Mouse (Mus musculus) heart, adult 9 months (tissue): ENCODE data around the gene Stk4.

ENCODE experiments used
- DNase-seq, 2 experiments: peaks; one replicate each; pipeline ENCODE4 v3.0.0; 2022; ENCODE audit warnings: low spot score in 2 of 2

Stk4 gene

GRCm38 (mm10) chr2:164079488-164079887 lies 9.4 kb downstream of the Stk4 start:
- DNase-seq = no peak

- DNase-seq = no peak
Observed at GRCm38 (mm10) chr2:164081577-164081976, 11.5 kb downstream of the Stk4 start.

DNA sequence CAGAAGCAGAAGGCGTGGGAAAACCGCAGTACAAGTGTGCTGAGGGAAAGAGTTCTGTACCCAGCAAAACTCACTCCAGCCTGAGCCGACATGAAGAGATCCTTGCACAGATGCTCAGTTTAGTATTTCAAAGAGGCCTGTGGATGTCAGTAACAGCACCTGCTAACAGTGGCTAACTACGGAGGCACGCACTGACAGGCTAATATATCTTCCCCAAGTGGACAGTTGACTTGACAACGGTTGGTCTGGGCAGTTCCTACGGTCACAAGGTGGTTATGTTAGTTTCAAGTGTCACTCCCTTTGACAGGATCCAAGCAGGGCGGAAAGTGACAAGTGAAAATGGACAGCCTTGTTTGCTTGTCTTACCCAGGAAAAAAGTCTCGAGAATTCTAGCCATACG lies 12.1 kb downstream of the Stk4 start:
- DNase-seq = no peak

DNA sequence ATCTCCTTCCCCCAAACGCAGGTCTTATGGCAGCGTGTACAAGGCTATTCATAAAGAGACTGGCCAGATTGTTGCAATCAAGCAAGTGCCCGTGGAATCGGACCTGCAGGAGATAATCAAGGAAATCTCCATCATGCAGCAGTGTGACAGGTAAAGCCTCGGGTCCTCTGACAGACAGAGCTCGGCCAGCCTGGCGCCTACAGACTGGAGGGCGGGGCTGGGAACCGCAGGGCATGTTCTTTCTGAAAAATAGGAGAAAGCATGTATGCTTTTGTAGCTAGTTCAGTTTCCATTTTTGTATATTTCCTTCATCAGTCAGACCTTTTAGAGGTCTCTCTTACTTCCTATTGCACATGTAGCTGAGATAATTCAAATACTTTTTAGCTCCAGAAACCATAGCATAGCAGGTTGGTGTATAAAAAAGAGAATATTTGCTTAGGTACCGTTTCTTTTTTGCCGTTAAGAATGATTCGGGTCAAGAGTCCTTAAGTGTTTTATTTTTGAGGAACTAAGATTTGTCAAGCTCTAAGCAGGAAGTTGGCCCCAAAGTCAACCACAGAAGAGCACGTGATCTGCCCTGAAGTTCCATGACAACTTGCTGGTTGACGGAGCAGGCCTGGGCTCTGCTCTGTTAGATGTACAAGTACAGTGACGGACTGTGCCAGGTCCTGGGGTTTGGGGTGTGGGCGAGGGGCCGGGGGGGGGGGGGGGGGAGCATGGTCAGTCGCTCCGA lies 13.7 kb downstream of the Stk4 start:
- peak in 1 of 2 experiments; percentile 45 for DNase-seq

DNA sequence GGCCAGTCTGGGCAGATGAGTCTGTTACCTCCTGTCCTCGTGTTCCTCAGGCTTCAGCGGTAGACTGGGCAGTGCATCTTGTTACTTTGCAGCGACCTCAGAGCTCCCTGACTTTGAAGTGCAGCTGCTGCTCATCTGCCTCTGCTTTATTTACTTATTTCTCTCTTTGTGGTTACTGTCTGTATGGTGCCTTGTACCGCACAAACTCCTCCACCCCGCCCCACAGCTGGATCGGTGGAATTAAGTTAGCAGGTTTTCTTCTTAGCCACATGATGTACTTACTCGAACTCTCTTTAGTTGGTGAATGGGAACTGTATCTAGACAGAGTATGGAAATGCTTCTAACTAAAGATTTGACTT lies 14.2 kb downstream of the Stk4 start:
- DNase-seq = no peak

DNA sequence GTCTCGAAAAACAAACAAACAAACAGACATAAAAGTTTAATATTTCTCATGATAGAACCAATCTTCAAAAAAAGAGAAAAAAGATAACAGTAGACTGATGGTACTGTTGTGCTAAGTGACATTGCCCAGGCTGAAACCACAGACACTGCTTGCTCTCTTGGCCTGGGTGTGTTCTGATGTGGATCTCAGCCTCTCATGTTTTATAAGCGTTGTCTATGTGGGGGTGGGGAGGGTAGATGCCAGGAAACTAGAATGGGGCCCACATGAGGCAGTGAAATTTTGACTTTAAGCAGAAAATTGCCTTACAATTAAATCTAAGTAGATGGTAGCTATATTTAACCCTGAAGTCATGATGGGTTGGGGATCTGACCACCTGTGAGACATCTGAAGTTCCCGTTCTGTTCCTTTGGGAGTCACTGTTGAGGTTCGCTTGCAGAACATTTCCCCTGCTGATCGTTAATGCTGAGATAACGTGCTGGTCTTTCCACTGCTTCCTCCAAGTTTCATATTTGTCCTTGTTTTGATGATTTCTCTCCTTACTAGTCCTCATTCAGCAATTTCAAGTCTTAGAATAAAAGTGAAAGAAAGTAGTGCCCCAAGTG lies 17.4 kb downstream of the Stk4 start:
- no peak for DNase-seq

GRCm38 (mm10) chr2:164089508-164089907 lies 19.4 kb downstream of the Stk4 start:
- no peak for DNase-seq

DNA sequence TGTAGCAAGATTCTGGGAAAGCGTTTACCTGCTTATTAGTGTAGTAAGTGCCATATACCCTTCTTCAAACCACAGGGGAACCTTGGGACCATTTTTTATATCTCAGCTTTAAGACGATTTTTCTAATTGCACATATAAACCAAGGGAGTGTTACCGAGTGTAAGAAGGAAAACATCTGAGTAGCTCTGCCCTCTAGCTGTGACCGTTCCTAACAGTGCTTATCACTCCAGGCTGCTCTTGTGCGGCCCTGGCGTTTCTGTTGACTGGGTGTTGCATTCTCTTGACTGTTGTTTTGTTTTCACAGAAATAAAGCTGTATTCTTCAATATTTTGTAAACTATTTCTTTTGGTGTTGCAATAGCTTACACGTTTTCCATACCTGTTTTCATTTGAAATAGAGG lies 24.0 kb downstream of the Stk4 start:
- no peak for DNase-seq

DNA sequence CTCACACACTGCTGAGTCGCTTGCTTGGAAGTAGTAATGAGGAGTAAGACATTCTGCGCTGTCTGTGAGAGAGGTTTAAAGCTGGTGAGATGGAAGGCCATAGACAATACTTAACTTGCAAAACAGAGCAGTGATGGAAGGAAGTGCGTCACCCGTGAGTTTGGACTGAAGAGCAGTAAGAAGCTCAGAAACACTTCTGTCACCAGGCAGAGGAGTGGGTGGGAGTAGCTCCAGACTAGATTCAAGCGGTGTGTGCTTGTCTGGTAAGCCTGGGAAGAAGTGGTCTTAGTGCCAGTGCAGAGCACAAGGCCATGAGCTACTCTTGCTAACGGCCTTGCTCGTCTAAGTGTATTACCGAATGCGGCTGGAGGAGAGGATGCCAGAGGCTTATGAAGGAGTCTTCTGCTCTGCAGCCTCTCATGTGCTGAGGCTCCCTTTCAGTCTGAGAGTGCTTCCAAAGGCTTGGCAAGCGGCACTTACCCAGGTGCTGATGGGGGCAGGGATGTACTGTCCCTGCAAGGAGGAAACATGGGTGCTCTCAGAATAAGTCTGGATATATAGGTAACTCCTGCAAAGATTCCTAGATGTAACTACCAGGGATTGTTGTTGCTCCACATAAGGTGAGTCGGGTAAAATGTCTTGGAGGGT lies 28.6 kb downstream of the Stk4 start:
- no peak for DNase-seq

- DNase-seq = no peak
Observed at GRCm38 (mm10) chr2:164101936-164102335, 31.8 kb downstream of the Stk4 start.

DNA sequence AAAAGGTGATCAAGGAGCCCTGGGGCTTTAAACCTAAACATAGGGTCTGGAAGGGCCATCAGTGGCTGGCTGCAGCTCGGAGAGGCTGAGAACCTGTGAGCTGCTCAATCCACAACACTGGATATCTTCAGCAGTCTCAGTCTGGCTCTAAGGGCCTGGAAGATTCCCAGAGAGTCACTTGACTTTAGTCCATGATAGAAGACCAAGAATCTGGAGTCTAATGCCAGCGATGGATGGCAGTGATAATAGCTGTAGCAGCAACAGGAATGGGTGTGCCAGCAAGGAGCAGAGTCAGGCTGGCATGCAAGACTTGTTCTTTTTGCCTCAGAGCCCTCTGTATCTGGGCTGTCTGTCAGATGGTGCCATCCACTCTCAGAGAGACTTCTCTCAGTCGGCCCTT lies 32.2 kb downstream of the Stk4 start:
- no peak for DNase-seq

DNA sequence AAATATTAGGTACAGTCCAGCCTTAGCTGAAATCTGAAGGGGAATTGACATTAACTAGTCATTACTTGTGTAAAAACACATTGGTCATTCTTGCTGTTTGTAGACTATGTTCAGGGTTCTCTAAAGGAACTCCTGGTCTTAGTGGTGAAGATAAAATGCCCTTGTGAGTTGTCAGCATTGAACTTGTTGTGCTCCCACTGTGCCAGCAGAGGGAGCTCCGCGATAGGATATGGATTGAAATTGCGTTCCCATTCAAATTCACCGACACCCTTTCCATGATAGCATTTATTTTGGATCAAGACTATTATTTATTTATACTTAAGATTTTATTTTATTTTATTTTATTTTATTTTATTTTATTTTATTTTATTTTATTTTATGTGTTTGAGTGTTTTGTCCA lies 33.4 kb downstream of the Stk4 start:
- peak in 1 of 2 experiments; percentile 46 for DNase-seq

GRCm38 (mm10) chr2:164106287-164107035 lies 36.3 kb downstream of the Stk4 start:
- DNase-seq = no peak

DNA sequence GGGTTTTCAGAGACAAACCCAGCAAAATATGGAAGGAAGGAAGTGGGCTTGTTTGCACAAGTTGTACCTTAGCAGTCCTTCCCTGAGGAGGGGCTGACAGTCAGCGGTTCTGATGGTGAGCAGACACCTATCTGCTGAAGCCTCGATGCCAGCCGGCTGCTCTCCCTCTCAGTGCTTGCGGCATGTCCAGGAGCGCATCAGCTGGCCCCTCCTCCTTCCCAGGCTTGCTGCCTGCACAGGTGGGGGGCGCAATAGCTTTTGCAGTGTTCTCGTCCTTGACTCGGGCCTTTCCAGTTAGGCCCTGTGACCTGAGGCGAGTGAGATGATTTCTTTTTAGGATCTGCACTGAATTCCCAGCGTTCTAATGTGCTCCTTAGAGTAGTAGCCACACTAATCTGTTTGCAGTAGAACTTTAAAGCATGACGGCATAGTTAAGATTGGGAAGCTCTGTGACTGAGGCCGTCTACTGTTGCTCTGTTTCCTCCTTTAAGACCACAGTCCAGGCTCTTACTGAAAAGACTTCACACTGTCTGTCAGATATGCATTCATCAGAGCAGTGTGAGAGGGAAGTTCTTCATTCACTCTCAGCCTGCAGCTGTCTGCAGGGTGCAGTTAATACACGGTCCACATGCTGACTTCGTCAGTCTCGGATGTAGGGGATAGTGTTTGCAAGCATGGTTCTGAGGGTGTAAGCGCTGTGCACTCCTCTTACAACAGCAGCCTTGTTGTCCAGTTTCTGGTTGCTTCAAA lies 37.2 kb downstream of the Stk4 start:
- DNase-seq = no peak

DNA sequence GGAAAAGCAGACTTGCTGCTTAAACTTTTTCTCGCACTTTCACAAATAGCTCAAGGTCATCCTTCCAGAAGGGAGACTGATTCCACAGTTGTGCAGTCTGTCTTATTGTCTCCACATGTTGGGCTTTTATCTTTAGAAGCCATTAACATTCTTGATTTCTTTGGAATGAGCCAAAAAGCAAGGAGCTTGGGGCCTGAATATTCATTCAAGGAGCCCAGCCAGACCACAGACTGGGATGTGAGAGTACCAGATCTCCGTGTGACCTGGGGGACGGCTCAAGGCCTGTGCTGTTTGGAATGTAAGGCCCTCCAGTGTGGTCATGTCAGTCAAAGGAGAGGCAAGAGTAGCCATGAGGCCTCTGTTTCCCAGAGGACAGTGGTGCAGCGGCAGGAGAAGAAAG lies 38.4 kb downstream of the Stk4 start:
- DNase-seq = no peak

DNA sequence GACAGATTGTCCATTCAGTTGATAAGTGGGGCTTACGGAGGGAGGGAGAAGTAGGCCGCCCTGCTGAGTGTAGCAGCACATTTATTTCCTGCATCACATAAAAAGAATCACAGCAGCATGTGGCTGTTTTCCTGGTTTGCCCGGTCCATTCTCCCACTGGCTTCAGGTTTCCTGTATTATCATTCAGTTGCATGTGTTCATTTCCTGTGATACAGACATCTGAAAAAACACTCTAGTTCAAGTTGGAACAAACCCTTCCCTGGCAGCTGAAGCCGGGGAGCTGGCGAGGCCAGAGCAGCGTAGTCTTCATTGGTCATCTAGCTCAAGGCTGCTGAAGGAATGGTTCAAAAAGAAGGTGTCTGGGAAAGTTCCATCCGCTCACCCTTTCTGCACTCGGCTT lies 41.4 kb downstream of the Stk4 start:
- peak; percentile 11 to 44 for DNase-seq

DNA sequence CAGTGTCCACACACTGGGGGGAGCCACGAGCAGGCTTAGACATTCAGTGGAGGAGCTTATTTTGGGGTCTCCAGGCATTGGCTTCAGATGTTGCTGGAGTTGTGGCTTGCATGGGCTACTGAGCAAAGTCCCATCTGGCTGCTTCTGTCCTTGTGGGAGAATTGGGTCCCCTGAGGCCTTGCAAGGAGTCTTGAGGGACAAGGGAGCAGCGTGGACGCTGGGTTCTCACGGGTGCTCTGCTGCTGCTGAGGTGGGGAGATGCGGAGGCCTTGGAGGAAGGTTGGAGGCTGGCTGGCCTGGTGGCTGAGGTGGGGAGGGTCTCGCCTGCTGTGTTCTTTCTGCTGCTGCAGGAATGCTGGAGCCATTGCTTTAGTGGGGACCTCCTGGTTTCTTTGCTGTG lies 43.9 kb downstream of the Stk4 start:
- no peak for DNase-seq

DNA sequence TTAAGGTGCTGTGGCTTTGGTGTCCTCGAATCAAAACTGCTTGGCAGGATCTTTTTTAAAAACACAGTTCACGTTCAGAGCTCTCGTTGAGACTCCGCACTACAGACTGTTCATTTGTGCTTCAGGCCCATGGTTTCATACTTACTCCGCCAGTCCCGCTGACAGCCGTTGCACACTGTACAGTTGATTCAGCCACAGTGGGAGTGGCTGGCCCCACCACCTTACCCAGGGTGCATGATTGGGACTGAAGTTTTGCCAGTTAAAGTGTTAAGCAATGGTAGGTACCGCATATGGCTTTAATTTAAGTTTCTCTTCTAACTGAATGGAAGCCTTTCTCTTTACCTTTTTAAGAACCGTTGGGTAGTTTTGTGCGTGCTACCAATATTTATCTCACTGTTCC lies 45.4 kb downstream of the Stk4 start:
- DNase-seq = no peak

DNA sequence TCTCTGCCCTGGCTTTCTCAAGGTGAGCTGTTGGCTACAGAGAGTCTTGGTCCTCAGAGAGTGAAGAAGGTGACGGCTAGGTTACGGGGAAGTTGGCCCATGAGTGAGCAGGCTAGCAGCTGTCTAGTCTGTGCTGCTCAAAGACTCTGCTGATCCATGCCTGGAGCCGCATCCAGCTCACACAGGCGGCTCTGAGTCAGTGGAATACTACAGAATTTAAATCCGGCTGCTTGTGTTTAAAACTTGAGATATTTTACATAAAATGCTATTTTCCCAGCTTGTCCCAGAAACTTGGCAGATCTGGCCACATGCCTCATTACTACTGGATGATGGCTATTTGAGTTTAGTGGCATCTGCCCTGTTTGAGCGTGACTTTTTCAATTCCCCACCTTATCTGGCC lies 49.4 kb downstream of the Stk4 start:
- DNase-seq = no peak

GRCm38 (mm10) chr2:164123169-164123766 lies 53.1 kb downstream of the Stk4 start:
- no peak for DNase-seq

DNA sequence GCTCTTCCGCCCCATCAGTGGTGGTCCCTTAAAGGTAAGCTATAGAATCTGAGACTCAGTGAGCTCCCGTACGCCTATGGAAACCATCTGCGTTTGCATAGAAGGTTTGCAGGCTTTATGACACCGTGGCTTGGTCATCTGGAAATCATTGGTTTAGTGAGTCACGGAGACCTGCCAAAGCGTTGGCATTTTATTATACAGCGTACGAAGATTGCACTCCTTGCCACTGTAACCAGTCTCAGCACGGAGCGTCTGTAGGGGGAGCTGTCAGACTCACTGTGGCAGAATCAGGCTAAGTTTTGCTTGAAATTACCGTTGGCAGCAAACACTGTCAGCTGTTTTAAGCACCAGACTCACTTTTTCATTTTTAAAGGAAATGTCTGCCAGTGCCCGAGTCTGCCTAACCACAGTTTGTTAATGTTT lies 56.4 kb downstream of the Stk4 start:
- DNase-seq = peak in 1 of 2 experiments; percentile 24
